Mouse (Mus musculus) lung, postnatal 4 days (tissue): Measurements from ENCODE around the gene Olfr1355.
"Not testable (repeated sequence)": the region's sequence is repeated elsewhere in the genome, so short reads cannot be mapped to it uniquely, and the experiment has no call there.

Experiments
- DNase-seq, 2 experiments: peaks; one replicate each; pipeline ENCODE4 v3.0.0; 2021

Gene Olfr1355

GRCm38 (mm10) chr10:78875240-78875639, at the start of gene Olfr1355:
Gene Olfr1355 (plus strand): TSS chr10:78875540.
- no peak for DNase-seq

GRCm38 (mm10) chr10:78840456-78840855, 34.9 kb upstream of the Olfr1355 start:
- DNase-seq: not testable (repeated sequence)

GRCm38 (mm10) chr10:78852066-78852465, 23.3 kb upstream of the Olfr1355 start, which contains the start of gene Olfr1356:
Gene Olfr1356 (minus strand): TSS chr10:78852166.
- DNase-seq: no peak

- DNase-seq: not testable (repeated sequence)
Measured at GRCm38 (mm10) chr10:78912871-78913270, 37.5 kb downstream of the Olfr1355 start, which contains the start of gene Olfr1354. Gene Olfr1354 (plus strand): TSS chr10:78913171.
